Mouse (Mus musculus): ENCODE results near the gene Exoc4.
A peak's percentile ranks its signal among the peaks of the same experiment; 100 is the strongest.

The Exoc4 gene

GRCm38 (mm10) chr6:33248894-33249758 lies at the start of gene Exoc4:
Gene Exoc4, plus strand, starts transcription at chr6:33249085.
- DNase-seq (ENCODE audit: low spot score) = peak; percentile 97

GRCm38 (mm10) chr6:33218780-33219179 lies 30.1 kb upstream of the Exoc4 start:
- no peak for DNase-seq (ENCODE audit: low spot score)

GRCm38 (mm10) chr6:33226700-33227099 lies 22.2 kb upstream of the Exoc4 start:
- DNase-seq (ENCODE audit: low spot score) = no peak

GRCm38 (mm10) chr6:33227371-33227770 lies 21.5 kb upstream of the Exoc4 start:
- no peak for DNase-seq (ENCODE audit: low spot score)

GRCm38 (mm10) chr6:33241250-33241649 lies 7.6 kb upstream of the Exoc4 start:
- DNase-seq (ENCODE audit: low spot score) = no peak

- no peak for DNase-seq (ENCODE audit: low spot score)
Observed at GRCm38 (mm10) chr6:33244546-33244945, 4.3 kb upstream of the Exoc4 start.

- no peak for DNase-seq (ENCODE audit: low spot score)
Observed at GRCm38 (mm10) chr6:33247146-33247545, 1.7 kb upstream of the Exoc4 start.

GRCm38 (mm10) chr6:33247576-33248355 lies 1.1 kb upstream of the Exoc4 start:
- DNase-seq (ENCODE audit: low spot score) = no peak

GRCm38 (mm10) chr6:33256638-33257037 lies 7.8 kb downstream of the Exoc4 start:
- DNase-seq (ENCODE audit: low spot score) = no peak

GRCm38 (mm10) chr6:33257076-33257789 lies 8.3 kb downstream of the Exoc4 start:
- no peak for DNase-seq (ENCODE audit: low spot score)

GRCm38 (mm10) chr6:33259926-33260325 lies 11.0 kb downstream of the Exoc4 start:
- DNase-seq (ENCODE audit: low spot score) = no peak

GRCm38 (mm10) chr6:33261606-33262005 lies 12.7 kb downstream of the Exoc4 start:
- DNase-seq (ENCODE audit: low spot score) = no peak

GRCm38 (mm10) chr6:33263950-33264349 lies 15.1 kb downstream of the Exoc4 start:
- DNase-seq (ENCODE audit: low spot score) = no peak

GRCm38 (mm10) chr6:33264388-33264787 lies 15.5 kb downstream of the Exoc4 start:
- DNase-seq (ENCODE audit: low spot score) = no peak

GRCm38 (mm10) chr6:33267571-33267970 lies 18.7 kb downstream of the Exoc4 start:
- DNase-seq (ENCODE audit: low spot score) = no peak

- DNase-seq (ENCODE audit: low spot score) = no peak
Observed at GRCm38 (mm10) chr6:33283523-33283922, 34.6 kb downstream of the Exoc4 start.

GRCm38 (mm10) chr6:33283936-33284335 lies 35.1 kb downstream of the Exoc4 start:
- DNase-seq (ENCODE audit: low spot score) = no peak

- no peak for DNase-seq (ENCODE audit: low spot score)
Observed at GRCm38 (mm10) chr6:33286376-33286775, 37.5 kb downstream of the Exoc4 start.

GRCm38 (mm10) chr6:33294626-33295025 lies 45.7 kb downstream of the Exoc4 start:
- no peak for DNase-seq (ENCODE audit: low spot score)

- no peak for DNase-seq (ENCODE audit: low spot score)
Observed at GRCm38 (mm10) chr6:33297566-33297965, 48.7 kb downstream of the Exoc4 start.

GRCm38 (mm10) chr6:33298768-33299167 lies 49.9 kb downstream of the Exoc4 start:
- DNase-seq (ENCODE audit: low spot score) = no peak

GRCm38 (mm10) chr6:33305996-33306395 lies 57.1 kb downstream of the Exoc4 start:
- peak; percentile 64 for DNase-seq (ENCODE audit: low spot score)

Measured in embryo, embryonic 10 days (tissue).